ENCODE assay signal across 12 mouse cellular contexts in the genomic region with DNA sequence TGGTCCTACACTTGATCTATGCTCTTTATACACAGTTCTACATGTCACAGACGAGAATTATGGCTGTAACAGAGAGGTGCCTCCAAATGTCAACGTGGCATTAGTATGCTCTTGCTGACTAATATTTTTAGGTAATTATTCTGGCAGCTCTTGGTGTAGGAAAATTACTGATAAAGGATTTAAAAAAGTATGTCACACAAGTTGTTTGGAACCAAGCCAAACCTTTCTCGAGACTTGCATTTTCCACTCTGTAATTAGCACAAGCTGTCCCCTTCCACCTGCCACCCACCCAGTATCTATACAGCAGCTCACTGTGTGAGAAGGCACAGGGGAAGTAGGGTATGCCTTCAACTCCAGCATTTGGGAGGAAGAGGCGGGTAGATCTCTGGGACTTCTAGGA. TPM values are rescaled to one million over a fixed set of nuclear protein-coding genes. Genes with fewer than 3 reads are reported as not detected.
A peak's percentile ranks its signal among the peaks of the same experiment; 100 is the strongest.
DNase-seq lines count a peak whose midpoint lies in the region; ATAC-seq and TF ChIP-seq lines count a peak whose summit lies in the region.
"Had no signal": no experiment of that assay in that cellular context is flagged by ENCODE, and none has a peak within 500 bp of the region (broad histone marks: within the 10 kb centered on the region; RNA-seq: fewer than 3 reads in every experiment).

No protein-coding gene starts in this region.

- H3K4me1 ChIP-seq in forebrain, embryonic 15.5 days = 0 out of 2 replicates have a peak, but pooled peaks cover 4% of the 10 kb centered on the region
- H3K4me1 ChIP-seq in forebrain, postnatal 0 days (ENCODE audit: insufficient read depth) = no peaks in the 10 kb centered on the region
- no peaks in the 10 kb centered on the region for H3K4me1 ChIP-seq in hindbrain, embryonic 11.5 days (replicated peaks; ENCODE audit: control insufficient read depth, insufficient read depth, low read length)
- H3K4me1 ChIP-seq in hindbrain, embryonic 14.5 days (replicated peaks; ENCODE audit: control insufficient read depth, insufficient read depth, low read length) = no peaks in the 10 kb centered on the region

- H3K9me3 ChIP-seq in forebrain, embryonic 15.5 days = no peaks in the 10 kb centered on the region
- no peaks in the 10 kb centered on the region for H3K9me3 ChIP-seq in forebrain, postnatal 0 days (ENCODE audit: low read length)
- H3K9me3 ChIP-seq in hindbrain, embryonic 11.5 days (ENCODE audit: control insufficient read depth, low read length) = no peaks in the 10 kb centered on the region
- H3K9me3 ChIP-seq in hindbrain, embryonic 14.5 days (ENCODE audit: control insufficient read depth, low read length) = no peaks in the 10 kb centered on the region
- H3K9me3 ChIP-seq: hindbrain, embryonic 10.5 days had no signal

- intact Hi-C loops in left cerebral cortex, postnatal 25 days (cut with DNase I) = no loop called here

- TF ChIP-seq CTCF in forebrain, postnatal 0 days (IDR thresholded peaks at IDR 0.05; ENCODE audit: low read depth) = no peak

- H3K36me3 ChIP-seq in forebrain, embryonic 15.5 days = no peaks in the 10 kb centered on the region
- no peaks in the 10 kb centered on the region for H3K36me3 ChIP-seq in forebrain, postnatal 0 days (ENCODE audit: insufficient read depth)
- H3K36me3 ChIP-seq in hindbrain, embryonic 11.5 days (ENCODE audit: control insufficient read depth, insufficient read depth, low read length) = no peaks in the 10 kb centered on the region
- no peaks in the 10 kb centered on the region for H3K36me3 ChIP-seq in hindbrain, embryonic 14.5 days (replicated peaks; ENCODE audit: control insufficient read depth, insufficient read depth)
- H3K36me3 ChIP-seq: hindbrain, embryonic 10.5 days had no signal

- 56% methylated on average over 4 of the region's 4 CpGs for WGBS in forebrain, embryonic 15.5 days
- WGBS in forebrain, postnatal 0 days = 62% methylated on average over 4 of the region's 4 CpGs
- whole genome bisulfite sequencing in hindbrain, embryonic 11.5 days = 84% methylated on average over 4 of the region's 4 CpGs
- WGBS in hindbrain, embryonic 14.5 days = 80% methylated on average over 4 of the region's 4 CpGs

- H3K4me3 ChIP-seq in forebrain, embryonic 15.5 days = no peak overlapping the region
- H3K4me3 ChIP-seq in forebrain, postnatal 0 days (ENCODE audit: low read depth, low read length) = no peak overlapping the region
- H3K4me3 ChIP-seq in hindbrain, embryonic 11.5 days (ENCODE audit: low read depth, low read length) = no peak overlapping the region
- no peak overlapping the region for H3K4me3 ChIP-seq in hindbrain, embryonic 14.5 days (replicated peaks; ENCODE audit: low read length)
- H3K4me3 ChIP-seq: hindbrain, embryonic 10.5 days; left cerebral cortex, adult 2 months had no signal

- ATAC-seq in forebrain, embryonic 15.5 days (replicated peaks) = peak; percentile 72; the same call in 1 of the 2 replicates
- ATAC-seq in forebrain, postnatal 0 days = no peak
- peak; percentile 50 for ATAC-seq in common myeloid progenitor, adult 5-6 weeks (replicated peaks; ENCODE audit: low read depth, poor library complexity, severe bottlenecking)
- no peak for ATAC-seq in hindbrain, embryonic 11.5 days (ENCODE audit: low FRiP score)
- no peak; the same call in 1 of the 2 replicates for ATAC-seq in hindbrain, embryonic 14.5 days (ENCODE audit: low FRiP score)

- H3K27ac ChIP-seq in forebrain, embryonic 15.5 days (replicated peaks) = no peak overlapping the region
- H3K27ac ChIP-seq in forebrain, postnatal 0 days (ENCODE audit: low read depth, low read length) = no peak overlapping the region
- H3K27ac ChIP-seq in hindbrain, embryonic 11.5 days (ENCODE audit: low read depth, low read length) = no peak overlapping the region
- H3K27ac ChIP-seq in hindbrain, embryonic 14.5 days = no peak overlapping the region
- H3K27ac ChIP-seq: hindbrain, embryonic 10.5 days; left cerebral cortex, adult 2 months had no signal

- H3K4me2 ChIP-seq in forebrain, embryonic 15.5 days (replicated peaks) = no peak overlapping the region
- H3K4me2 ChIP-seq in forebrain, postnatal 0 days (ENCODE audit: low read depth) = no peak overlapping the region
- H3K4me2 ChIP-seq in hindbrain, embryonic 11.5 days (replicated peaks; ENCODE audit: low read depth, low read length) = no peak overlapping the region
- H3K4me2 ChIP-seq in hindbrain, embryonic 14.5 days (replicated peaks) = no peak overlapping the region

- DNase-seq in forebrain, postnatal 0 days = no peak
- DNase-seq in left cerebral cortex, postnatal 25 days (ENCODE audit: low spot score in 2 of 2) = peak; percentile 27 to 42
- DNase-seq in left cerebral cortex, adult 8-10 months (ENCODE audit: low spot score in 2 of 2) = no peak
- DNase-seq in B cell, adult 2 months = peak; percentile 57 to 62
- DNase-seq in hindbrain, embryonic 11.5 days (ENCODE audit: low spot score) = no peak
- no peak for DNase-seq in hindbrain, embryonic 14.5 days (ENCODE audit: low spot score)
- DNase-seq: adrenal gland, postnatal 36 days; cerebellum, adult 8-10 months had no signal

- no peak overlapping the region for H3K9ac ChIP-seq in forebrain, embryonic 15.5 days (replicated peaks)
- no peak overlapping the region for H3K9ac ChIP-seq in forebrain, postnatal 0 days
- no peak overlapping the region for H3K9ac ChIP-seq in hindbrain, embryonic 11.5 days (ENCODE audit: low read depth, low read length)
- no peak overlapping the region for H3K9ac ChIP-seq in hindbrain, embryonic 14.5 days

- H3K27me3 ChIP-seq in forebrain, embryonic 15.5 days = no peaks in the 10 kb centered on the region
- H3K27me3 ChIP-seq in forebrain, postnatal 0 days (ENCODE audit: insufficient read depth, low read length) = no peaks in the 10 kb centered on the region
- no peaks in the 10 kb centered on the region for H3K27me3 ChIP-seq in hindbrain, embryonic 11.5 days (ENCODE audit: control insufficient read depth, insufficient read depth, low read length)
- no peaks in the 10 kb centered on the region for H3K27me3 ChIP-seq in hindbrain, embryonic 14.5 days (ENCODE audit: control insufficient read depth, insufficient read depth, low read length)

RNA-seq across cellular contexts. Expression of a gene that starts 34.2 kb away (rescaled TPM):
- 284 and 296 TPM in 2 replicates for polyA plus RNA-seq in forebrain, embryonic 15.5 days (2015; fragmentation: Nextera tagmentation; extraction: Ambion mirVana)
- 124 and 134 TPM in 2 replicates for total RNA-seq in forebrain, postnatal 0 days (2014; rRNA removed)
- polyA plus RNA-seq in forebrain, postnatal 0 days (2015; fragmentation: Nextera tagmentation; extraction: Ambion mirVana) = 294 and 334 TPM in 2 replicates
- 10 to 100 TPM; 88.4 to 96.7 TPM for total RNA-seq in left cerebral cortex, postnatal 25 days (2021)
- total RNA-seq in left cerebral cortex, adult 8-10 months (2022) = 10 to 100 TPM; 80.7 to 91.3 (median 83.0) TPM
- 301 and 348 TPM in 2 replicates for total RNA-seq in common myeloid progenitor, adult 5-6 weeks (2017)
- 299 and 310 TPM in 2 replicates for polyA plus RNA-seq in hindbrain, embryonic 11.5 days (2014; fragmentation: Nextera tagmentation; extraction: Ambion mirVana)
- 279 and 292 TPM in 2 replicates for polyA plus RNA-seq in hindbrain, embryonic 14.5 days (2014; fragmentation: Nextera tagmentation; extraction: Ambion mirVana)

RNA-seq across cellular contexts. Expression of a gene that starts 51.8 kb away (rescaled TPM):
- 178 and 182 TPM in 2 replicates for polyA plus RNA-seq in forebrain, embryonic 15.5 days (2015; fragmentation: Nextera tagmentation; extraction: Ambion mirVana)
- total RNA-seq in forebrain, postnatal 0 days (2014; rRNA removed) = 22.9 and 23.1 TPM in 2 replicates
- 129 and 149 TPM in 2 replicates for polyA plus RNA-seq in forebrain, postnatal 0 days (2015; fragmentation: Nextera tagmentation; extraction: Ambion mirVana)
- total RNA-seq in left cerebral cortex, postnatal 25 days (2021) = 10 to 100 TPM; 64.3 to 76.7 TPM
- total RNA-seq in left cerebral cortex, adult 8-10 months (2022) = 10 to 100 TPM; 61.1 to 68.7 (median 63.9) TPM
- 96.0 and 111 TPM in 2 replicates for total RNA-seq in common myeloid progenitor, adult 5-6 weeks (2017)
- polyA plus RNA-seq in hindbrain, embryonic 11.5 days (2014; fragmentation: Nextera tagmentation; extraction: Ambion mirVana) = 221 and 233 TPM in 2 replicates
- polyA plus RNA-seq in hindbrain, embryonic 14.5 days (2014; fragmentation: Nextera tagmentation; extraction: Ambion mirVana) = 132 and 145 TPM in 2 replicates

Comparison
In these comparisons a context has a peak if more than half of its experiments do, and no peak if none do; other contexts are left out.
1. ATAC-seq: peak in forebrain, embryonic 15.5 days (single experiment) and common myeloid progenitor, adult 5-6 weeks (single experiment); none in forebrain, postnatal 0 days (single experiment), hindbrain, embryonic 11.5 days (single experiment) and hindbrain, embryonic 14.5 days (single experiment).
2. DNase-seq: peak in left cerebral cortex, postnatal 25 days (2 of 2) and B cell, adult 2 months (2 of 2); none in forebrain, postnatal 0 days (single experiment), left cerebral cortex, adult 8-10 months (0 of 2), hindbrain, embryonic 11.5 days (single experiment) and hindbrain, embryonic 14.5 days (single experiment).